ENCODE assay signal across 7 mouse cellular contexts in genomic region chr7:45567112-45567779, GRCm38 (mm10). TPM values are rescaled to one million over a fixed set of nuclear protein-coding genes. Genes with fewer than 3 reads are reported as not detected.
DNase-seq lines count a peak whose midpoint lies in the region; ATAC-seq and TF ChIP-seq lines count a peak whose summit lies in the region.

No protein-coding gene starts in this region.

- H3K4me1 ChIP-seq in lung, embryonic 15.5 days: peaks cover 30% of the 10 kb centered on the region
- peaks cover 9% of the 10 kb centered on the region; the same call in 1 of the 2 replicates for H3K4me1 ChIP-seq in forebrain, embryonic 14.5 days (ENCODE audit: control insufficient read depth, insufficient read depth, low read length)
- H3K4me1 ChIP-seq in limb, embryonic 13.5 days: peaks cover 35% of the 10 kb centered on the region
- peaks cover 26% of the 10 kb centered on the region for H3K4me1 ChIP-seq in small intestine, adult 2 months (ENCODE audit: control insufficient read depth, insufficient read depth, insufficient read length, low read length)

- H3K27ac ChIP-seq in lung, embryonic 15.5 days: peak overlapping the region; percentile 95
- no peak overlapping the region for H3K27ac ChIP-seq in forebrain, embryonic 14.5 days (ENCODE audit: low read depth, low read length)
- H3K27ac ChIP-seq in limb, embryonic 13.5 days: peak overlapping the region; percentile 79; the same call in 1 of the 2 replicates
- H3K27ac ChIP-seq in small intestine, adult 2 months (ENCODE audit: insufficient read depth, low read depth, low read length): peak overlapping the region; percentile 91

- no peaks in the 10 kb centered on the region for H3K36me3 ChIP-seq in lung, embryonic 15.5 days
- no peaks in the 10 kb centered on the region for H3K36me3 ChIP-seq in forebrain, embryonic 14.5 days (ENCODE audit: control insufficient read depth, insufficient read depth, low read length)
- no peaks in the 10 kb centered on the region for H3K36me3 ChIP-seq in limb, embryonic 13.5 days
- H3K36me3 ChIP-seq in small intestine, adult 2 months (ENCODE audit: control insufficient read depth, insufficient read depth, low read length): peaks cover 15% of the 10 kb centered on the region

- TF ChIP-seq POLR2A in small intestine, adult 2 months (IDR thresholded peaks at IDR 0.05; ENCODE audit: low read depth, low read length): no peak

- H3K4me3 ChIP-seq in lung, embryonic 15.5 days: no peak overlapping the region
- H3K4me3 ChIP-seq in forebrain, embryonic 14.5 days (ENCODE audit: low read depth, low read length): no peak overlapping the region
- peak overlapping the region; percentile 51; the same call in 1 of the 2 replicates for H3K4me3 ChIP-seq in limb, embryonic 13.5 days
- H3K4me3 ChIP-seq in small intestine, adult 2 months (ENCODE audit: low read depth, low read length): no peak overlapping the region

- 0 out of 2 replicates have a peak overlapping the region, but pooled peaks have one; percentile 11 for H3K9ac ChIP-seq in lung, embryonic 15.5 days
- H3K9ac ChIP-seq in forebrain, embryonic 14.5 days (ENCODE audit: low read length): no peak overlapping the region
- H3K9ac ChIP-seq in limb, embryonic 13.5 days: 0 out of 2 replicates have a peak overlapping the region, but pooled peaks have one; percentile 54

- no peak for ATAC-seq in lung, embryonic 15.5 days (ENCODE audit: borderline replicate concordance, extremely low read depth, low FRiP score, low TSS enrichment)
- ATAC-seq in forebrain, embryonic 14.5 days: no peak
- ATAC-seq in limb, embryonic 13.5 days (ENCODE audit: low FRiP score, low read depth): no peak
- ATAC-seq in activated CD4-positive, CD25-positive, alpha-beta regulatory T cell, adult 4 months: no peak

- no peaks in the 10 kb centered on the region for H3K27me3 ChIP-seq in lung, embryonic 15.5 days
- H3K27me3 ChIP-seq in forebrain, embryonic 14.5 days (replicated peaks; ENCODE audit: control insufficient read depth, insufficient read depth, low read length): no peaks in the 10 kb centered on the region
- no peaks in the 10 kb centered on the region for H3K27me3 ChIP-seq in limb, embryonic 13.5 days
- no peaks in the 10 kb centered on the region for H3K27me3 ChIP-seq in small intestine, adult 2 months (ENCODE audit: control insufficient read depth, insufficient read depth, low read length)

- 68% methylated on average over 8 of the region's 8 CpGs for WGBS in lung, embryonic 15.5 days
- 72% methylated on average over 8 of the region's 8 CpGs for WGBS in forebrain, embryonic 14.5 days
- 69% methylated on average over 8 of the region's 8 CpGs for WGBS in limb, embryonic 13.5 days
- WGBS in small intestine, adult 2 months: 56% methylated on average over 8 of the region's 8 CpGs

- H3K4me2 ChIP-seq in lung, embryonic 15.5 days: peak overlapping the region; percentile 76
- peak overlapping the region; percentile 73 for H3K4me2 ChIP-seq in forebrain, embryonic 14.5 days (ENCODE audit: low read length)
- peak overlapping the region; percentile 77 for H3K4me2 ChIP-seq in limb, embryonic 13.5 days (replicated peaks)

- DNase-seq in lung, postnatal 14 days: no peak
- DNase-seq in forebrain, embryonic 14.5 days (ENCODE audit: low spot score): no peak
- DNase-seq in left cerebral cortex, adult 11 months (ENCODE audit: low spot score): no peak

- no peaks in the 10 kb centered on the region for H3K9me3 ChIP-seq in lung, embryonic 15.5 days
- no peaks in the 10 kb centered on the region for H3K9me3 ChIP-seq in forebrain, embryonic 14.5 days (replicated peaks; ENCODE audit: control insufficient read depth, low read length)
- H3K9me3 ChIP-seq in limb, embryonic 13.5 days: no peaks in the 10 kb centered on the region

- no peak; the same call in 1 of the 2 replicates for TF ChIP-seq CTCF in small intestine, adult 2 months (IDR thresholded peaks at IDR 0.05; ENCODE audit: extremely low read depth, insufficient read length, insufficient replicate concordance, low read depth, low read length)

RNA-seq across cellular contexts. Expression of gene Bcat2, which starts 2.7 kb away (rescaled TPM):
- 57.7 and 62.5 TPM in 2 replicates for polyA plus RNA-seq in lung, embryonic 15.5 days (2015; fragmentation: Nextera tagmentation; extraction: Ambion mirVana)
- 19.6 and 20.1 TPM in 2 replicates for polyA plus RNA-seq in forebrain, embryonic 14.5 days (2014; fragmentation: Nextera tagmentation; extraction: Ambion mirVana)
- polyA plus RNA-seq in limb, embryonic 13.5 days (2015; fragmentation: Nextera tagmentation; extraction: Ambion mirVana): 55.7 and 59.5 TPM in 2 replicates
- polyA plus RNA-seq in small intestine, adult 2 months (2012; rRNA removed): 26.3 and 41.8 TPM in 2 replicates
- 10 to 100 TPM; 40.9 to 56.9 TPM for polyA plus RNA-seq in activated CD4-positive, CD25-positive, alpha-beta regulatory T cell, adult 4 months (2017; shearing (Covaris generic))

RNA-seq across cellular contexts. Expression of gene Hsd17b14, which starts 12.6 kb away (rescaled TPM):
- polyA plus RNA-seq in lung, embryonic 15.5 days (2015; fragmentation: Nextera tagmentation; extraction: Ambion mirVana): 1.5 and 1.7 TPM in 2 replicates
- 0.17 and 0.22 TPM in 2 replicates for polyA plus RNA-seq in forebrain, embryonic 14.5 days (2014; fragmentation: Nextera tagmentation; extraction: Ambion mirVana)
- polyA plus RNA-seq in limb, embryonic 13.5 days (2015; fragmentation: Nextera tagmentation; extraction: Ambion mirVana): 0.43 and 0.98 TPM in 2 replicates
- polyA plus RNA-seq in small intestine, adult 2 months (2012; rRNA removed): 0.20 and 0.25 TPM in 2 replicates
- not detected for polyA plus RNA-seq in activated CD4-positive, CD25-positive, alpha-beta regulatory T cell, adult 4 months (2017; shearing (Covaris generic))

RNA-seq across cellular contexts. Expression of gene Plekha4, which starts 41.1 kb away (rescaled TPM):
- 2.2 and 3.3 TPM in 2 replicates for polyA plus RNA-seq in lung, embryonic 15.5 days (2015; fragmentation: Nextera tagmentation; extraction: Ambion mirVana)
- polyA plus RNA-seq in forebrain, embryonic 14.5 days (2014; fragmentation: Nextera tagmentation; extraction: Ambion mirVana): 0.76 and 1.2 TPM in 2 replicates
- 3.3 and 4.9 TPM in 2 replicates for polyA plus RNA-seq in limb, embryonic 13.5 days (2015; fragmentation: Nextera tagmentation; extraction: Ambion mirVana)
- polyA plus RNA-seq in small intestine, adult 2 months (2012; rRNA removed): 4.7 and 4.9 TPM in 2 replicates
- polyA plus RNA-seq in activated CD4-positive, CD25-positive, alpha-beta regulatory T cell, adult 4 months (2017; shearing (Covaris generic)): under 1 TPM in 1 of 2 experiments, not detected in 1; 0.79 TPM

RNA-seq across cellular contexts. Expression of gene Ppp1r15a, which starts 41.2 kb away (rescaled TPM):
- 21.9 and 22.9 TPM in 2 replicates for polyA plus RNA-seq in lung, embryonic 15.5 days (2015; fragmentation: Nextera tagmentation; extraction: Ambion mirVana)
- polyA plus RNA-seq in forebrain, embryonic 14.5 days (2014; fragmentation: Nextera tagmentation; extraction: Ambion mirVana): 13.1 and 19.3 TPM in 2 replicates
- 27.5 and 28.8 TPM in 2 replicates for polyA plus RNA-seq in limb, embryonic 13.5 days (2015; fragmentation: Nextera tagmentation; extraction: Ambion mirVana)
- 15.3 and 15.9 TPM in 2 replicates for polyA plus RNA-seq in small intestine, adult 2 months (2012; rRNA removed)
- polyA plus RNA-seq in activated CD4-positive, CD25-positive, alpha-beta regulatory T cell, adult 4 months (2017; shearing (Covaris generic)): 10 to 100 TPM; 27.5 to 33.4 TPM

RNA-seq across cellular contexts. Expression of gene Fgf21, which starts 48.0 kb away (rescaled TPM):
- 0.42 TPM in 1 of 2 replicates, not detected in the other for polyA plus RNA-seq in lung, embryonic 15.5 days (2015; fragmentation: Nextera tagmentation; extraction: Ambion mirVana)
- not detected in 2 replicates for polyA plus RNA-seq in forebrain, embryonic 14.5 days (2014; fragmentation: Nextera tagmentation; extraction: Ambion mirVana)
- 0.41 and 0.56 TPM in 2 replicates for polyA plus RNA-seq in limb, embryonic 13.5 days (2015; fragmentation: Nextera tagmentation; extraction: Ambion mirVana)
- polyA plus RNA-seq in small intestine, adult 2 months (2012; rRNA removed): 0.29 and 4.2 TPM in 2 replicates
- polyA plus RNA-seq in activated CD4-positive, CD25-positive, alpha-beta regulatory T cell, adult 4 months (2017; shearing (Covaris generic)): not detected
